Mouse (Mus musculus) frontal cortex, postnatal 10 days (tissue): Measurements from ENCODE around the gene Baiap2.

Experiments
- DNase-seq, 2 experiments: peaks; one replicate each; pipeline ENCODE4 v3.0.0; 2022; ENCODE audit warnings: low spot score in 2 of 2, mixed read lengths in 1 of 2

The Baiap2 gene

DNA sequence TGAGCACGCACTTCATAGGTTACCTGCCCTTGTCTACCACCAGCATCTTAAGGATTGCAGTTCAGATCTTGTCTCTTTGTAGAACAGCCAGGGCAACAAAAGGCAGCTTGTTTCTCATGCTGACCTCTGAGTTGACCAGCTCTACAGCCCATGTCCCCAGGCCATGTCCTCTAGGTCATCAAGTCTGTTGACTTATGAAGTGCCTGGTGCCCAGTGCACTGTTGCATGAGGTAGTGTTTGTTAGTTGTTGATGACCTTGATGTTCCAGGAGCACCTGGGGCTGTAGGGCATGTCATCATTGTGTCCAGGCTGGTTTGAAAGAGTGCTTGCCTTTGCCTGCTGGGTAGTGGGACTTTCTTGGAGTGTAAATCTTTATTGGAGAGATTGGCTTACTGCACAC, 4.9 kb downstream of the Baiap2 start:
- DNase-seq: no peak

DNA sequence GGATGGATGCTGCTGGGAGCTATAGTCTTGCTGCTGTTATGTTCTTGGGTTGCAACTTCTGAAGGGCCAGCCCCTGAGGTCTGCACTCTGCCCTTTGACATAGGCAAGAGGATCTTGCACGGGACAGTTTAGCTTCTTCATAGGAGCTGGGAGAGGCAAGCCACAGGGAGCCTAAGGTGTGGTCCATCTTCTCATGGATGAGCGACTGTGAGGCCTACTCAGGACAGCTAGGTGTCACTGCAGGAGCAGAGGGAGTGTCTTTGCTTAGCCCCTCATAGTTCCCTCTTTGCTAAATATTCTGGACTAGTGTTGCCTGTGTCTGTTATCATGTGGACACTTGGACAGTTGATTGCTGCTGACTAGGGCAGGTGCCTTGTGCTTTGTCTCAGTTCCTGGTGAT, 5.3 kb downstream of the Baiap2 start:
- DNase-seq: no peak

DNA sequence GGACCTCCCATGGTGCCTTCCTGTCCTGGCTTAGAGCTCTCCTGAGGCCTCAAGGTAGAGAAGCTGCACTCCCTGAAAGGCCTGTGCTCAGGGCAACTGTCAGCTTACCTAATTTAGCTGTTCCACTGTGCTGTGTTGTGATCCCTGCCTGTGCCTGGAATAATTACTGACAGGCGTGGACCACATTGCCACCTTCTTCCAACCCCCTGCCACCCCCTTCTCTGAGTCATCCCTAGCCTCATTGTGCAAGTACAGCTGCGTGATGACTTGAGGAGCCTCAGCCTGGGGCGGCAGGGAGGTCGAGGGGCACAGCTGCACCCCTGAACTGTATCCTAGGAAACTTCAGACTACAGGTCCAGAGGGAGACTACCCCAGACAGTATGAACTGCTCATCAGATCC, 5.7 kb downstream of the Baiap2 start:
- no peak for DNase-seq

DNA sequence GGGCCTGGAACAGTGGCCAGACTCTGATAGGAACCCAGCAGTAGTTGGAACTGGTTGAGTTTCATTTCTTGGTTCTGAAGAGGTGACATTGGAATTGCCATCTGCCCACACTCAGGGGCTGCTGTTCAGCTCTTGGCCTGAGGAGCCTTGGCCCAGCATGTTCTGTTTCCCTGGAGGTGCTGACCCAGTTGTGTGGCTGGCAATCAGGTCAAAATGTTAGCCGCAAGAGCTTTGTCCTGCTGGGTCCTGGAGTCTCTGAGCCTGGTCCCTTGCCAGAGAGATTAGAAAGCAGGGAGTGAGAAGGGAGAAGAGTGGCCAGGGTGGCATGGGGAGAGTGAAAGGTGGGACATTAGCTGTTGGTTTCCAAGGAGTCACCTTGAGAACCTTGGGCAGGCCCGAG, 6.2 kb downstream of the Baiap2 start:
- DNase-seq: no peak

DNA sequence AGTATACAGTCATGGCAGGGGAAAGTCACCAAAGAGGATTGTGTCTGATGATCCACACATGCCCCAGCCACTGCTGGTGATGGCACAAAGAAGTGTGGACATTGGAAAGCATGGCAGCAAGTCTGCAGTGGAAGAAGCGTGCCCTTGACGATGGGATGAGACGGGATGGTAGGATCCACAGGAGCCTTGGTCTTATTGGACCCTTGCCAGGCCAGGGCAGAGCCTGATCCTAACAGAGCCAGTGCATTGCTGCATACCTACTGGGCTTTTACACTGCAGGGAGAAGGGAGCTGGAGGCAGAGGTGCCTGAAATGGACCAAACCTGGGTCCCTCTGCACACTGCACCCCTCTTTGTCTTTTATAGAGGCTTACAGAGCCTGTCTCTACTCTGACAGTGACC, 8.0 kb downstream of the Baiap2 start:
- no peak for DNase-seq

DNA sequence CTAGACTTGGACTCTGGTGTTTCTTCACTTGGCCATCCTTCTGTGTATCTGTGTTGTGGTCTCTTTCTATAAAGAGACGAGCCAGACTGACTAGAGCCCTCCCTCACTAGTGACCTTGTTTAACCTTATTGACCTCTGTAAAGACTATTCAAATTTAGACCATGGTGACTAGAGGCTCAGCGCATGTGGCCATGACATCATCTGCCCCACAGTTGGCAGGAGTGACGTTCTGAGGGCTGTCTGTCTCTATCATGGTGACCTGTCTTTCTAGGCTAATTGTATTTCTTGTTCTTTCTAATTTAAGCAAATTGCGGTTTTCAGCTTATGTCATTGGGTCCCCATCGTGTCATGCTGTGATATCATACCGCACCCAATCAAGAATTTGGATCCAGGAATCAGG, 8.8 kb downstream of the Baiap2 start:
- DNase-seq: no peak

DNA sequence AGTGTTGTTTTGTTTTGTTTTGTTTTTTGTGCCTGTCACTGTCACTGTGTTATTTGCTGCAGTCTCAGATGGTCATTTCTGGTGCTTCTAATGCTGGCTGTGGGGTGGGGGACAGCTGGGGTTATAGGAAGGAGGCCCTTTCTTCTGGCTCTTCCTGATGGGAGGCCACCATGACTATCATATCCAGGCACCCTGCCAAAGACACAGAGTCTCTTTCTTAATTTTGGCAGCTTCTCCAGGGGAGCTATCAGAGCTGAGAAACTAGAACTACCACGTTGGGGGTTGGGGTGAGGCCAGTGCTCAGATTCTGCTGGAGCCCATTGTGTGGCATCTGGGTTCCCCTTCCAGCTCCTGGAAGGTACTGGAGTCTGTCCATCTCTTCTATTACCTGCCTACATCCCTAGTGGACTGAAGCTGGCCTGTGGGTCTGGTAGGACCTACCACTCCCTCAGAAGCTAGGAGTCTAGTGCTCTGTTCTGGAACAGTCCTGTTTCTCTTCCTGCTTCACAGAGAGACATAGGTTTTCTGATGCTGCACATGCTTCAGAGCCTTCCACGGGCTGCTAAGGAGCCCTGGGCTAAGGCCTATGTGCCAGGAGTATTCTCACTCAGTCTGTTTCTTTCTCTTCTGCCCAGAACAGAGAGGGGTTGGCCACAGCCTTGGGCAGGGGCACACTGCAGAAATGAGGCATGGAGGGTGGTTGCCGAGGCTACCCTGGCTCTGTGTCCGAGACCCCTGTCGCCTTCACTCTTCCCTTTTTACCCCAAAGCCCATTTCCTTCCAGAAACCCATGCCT, 10.1 kb downstream of the Baiap2 start:
- DNase-seq: no peak

DNA sequence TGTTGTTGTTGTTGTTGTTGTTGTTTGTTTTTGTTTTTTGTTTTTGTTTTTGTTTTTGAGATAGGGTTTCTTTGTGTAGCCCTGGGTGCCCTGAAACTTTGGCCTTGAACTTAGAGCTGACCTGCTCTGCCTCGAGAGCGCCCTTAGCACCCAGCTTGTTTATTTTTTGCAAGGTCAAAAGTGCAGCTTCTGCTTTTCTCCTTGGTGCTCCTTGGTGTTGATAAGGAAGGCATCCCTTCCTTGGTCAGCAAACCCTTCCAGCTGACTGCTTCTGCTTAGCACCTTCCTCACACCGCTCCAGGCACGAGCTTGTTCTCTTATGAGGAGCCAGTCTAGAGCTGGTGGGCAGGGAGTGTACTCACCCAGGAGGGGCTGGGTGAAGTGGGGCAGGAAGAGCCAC, 11.7 kb downstream of the Baiap2 start:
- DNase-seq: no peak

DNA sequence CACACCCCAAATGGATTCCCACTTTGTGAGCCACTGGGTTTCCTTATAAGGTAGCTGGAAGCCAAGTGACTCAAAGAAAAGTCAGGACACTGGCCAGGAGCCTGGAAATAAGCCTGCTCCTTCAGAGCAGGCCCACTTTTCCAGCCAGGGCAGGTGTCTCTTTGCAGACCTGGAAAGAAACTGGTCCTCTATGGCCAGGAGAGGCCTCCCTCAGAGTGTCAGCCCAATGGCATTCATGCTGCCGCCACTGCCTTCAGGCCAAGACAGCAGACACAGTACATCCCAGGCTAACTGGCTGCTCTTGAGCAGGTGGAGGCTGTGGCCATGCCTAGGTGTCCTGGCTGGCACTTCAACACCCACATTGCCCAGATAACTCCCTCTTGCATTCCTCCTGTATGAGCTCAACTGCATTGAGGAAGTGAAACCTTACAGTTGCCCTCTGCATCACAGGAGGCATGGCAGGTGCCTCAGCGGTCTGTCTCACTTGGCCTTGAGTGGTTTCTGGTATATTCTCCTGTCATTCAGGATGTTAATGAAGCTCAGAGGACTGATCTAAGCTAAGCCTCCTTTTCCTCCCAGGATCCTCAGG, 12.3 kb downstream of the Baiap2 start:
- no peak for DNase-seq

DNA sequence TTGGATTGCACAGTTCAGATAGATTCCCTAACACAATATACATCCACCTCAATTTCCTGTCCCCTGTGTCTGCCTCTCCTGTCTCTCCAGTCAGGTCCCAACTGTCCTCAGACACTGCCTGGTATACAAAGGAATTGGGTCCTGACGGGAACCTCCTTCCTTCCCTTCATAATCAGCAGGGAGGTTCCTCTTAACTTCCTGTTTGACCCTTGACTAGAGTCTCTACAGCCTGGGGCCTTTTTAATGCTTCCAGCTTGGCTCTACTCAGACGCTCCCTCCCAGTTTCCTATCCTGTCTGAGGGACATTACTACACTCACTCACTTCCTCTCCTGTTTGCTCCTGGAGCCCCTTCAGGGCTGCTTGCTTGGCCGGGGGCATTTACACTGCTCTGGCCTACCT, 12.9 kb downstream of the Baiap2 start:
- DNase-seq: no peak

DNA sequence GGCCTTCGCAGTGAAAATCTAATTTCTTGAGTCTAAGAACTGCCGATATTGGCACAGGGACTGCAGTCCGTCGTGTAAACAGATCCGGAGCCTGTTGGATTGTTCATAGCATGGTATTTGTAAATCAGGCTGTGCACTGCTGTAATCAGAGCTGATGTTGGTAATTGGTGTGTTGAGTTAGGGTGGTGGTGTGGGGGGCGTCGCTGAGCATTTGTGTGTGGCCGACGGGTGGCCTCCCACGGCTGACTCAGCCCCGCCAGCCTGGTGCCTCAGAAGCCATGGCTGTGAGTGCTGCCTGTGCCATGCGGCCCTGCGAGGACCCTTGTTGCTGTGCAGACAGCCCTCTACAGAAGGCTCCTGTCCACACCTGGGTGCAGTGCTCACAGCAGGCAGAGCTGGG, 14.0 kb downstream of the Baiap2 start:
- no peak for DNase-seq

DNA sequence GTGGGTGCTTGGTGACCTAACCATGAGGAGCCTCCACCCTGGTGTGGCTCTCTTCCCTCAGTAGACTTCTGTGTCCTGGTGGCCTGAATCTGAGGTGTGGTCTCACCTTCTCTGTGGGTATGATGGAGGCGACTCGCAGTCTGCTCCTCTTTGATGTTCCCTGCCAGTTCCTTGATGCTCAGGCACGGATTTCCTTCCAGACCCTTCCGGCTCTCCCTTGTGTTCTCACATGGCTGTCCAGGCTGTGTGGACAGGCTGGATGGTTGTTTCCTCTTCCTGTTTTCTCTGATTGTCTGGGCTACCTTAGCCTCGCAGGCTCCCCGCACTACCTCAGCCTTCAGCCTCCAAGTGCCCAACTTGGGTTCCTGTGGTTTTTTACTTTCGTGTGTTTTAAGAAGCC, 16.3 kb downstream of the Baiap2 start:
- DNase-seq: no peak

DNA sequence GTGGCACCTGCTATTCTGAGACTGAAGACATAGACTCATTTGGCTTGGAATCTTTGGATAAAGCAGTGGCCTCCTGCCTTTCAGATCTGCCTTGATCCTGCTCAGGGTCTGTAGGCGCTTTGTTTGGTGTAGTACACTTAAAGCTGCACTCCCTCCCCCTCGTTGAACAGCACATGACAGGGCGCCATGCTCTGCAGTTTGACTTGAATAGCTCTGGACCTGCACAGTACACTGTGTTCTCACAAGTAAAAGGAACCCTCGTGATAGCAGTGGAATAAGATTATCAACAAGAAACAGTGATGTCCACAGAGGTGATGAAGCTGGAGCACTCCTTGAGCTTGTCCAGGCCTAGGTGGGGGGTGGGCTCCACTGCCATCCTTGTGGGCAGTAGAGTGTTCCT, 17.2 kb downstream of the Baiap2 start:
- no peak for DNase-seq

DNA sequence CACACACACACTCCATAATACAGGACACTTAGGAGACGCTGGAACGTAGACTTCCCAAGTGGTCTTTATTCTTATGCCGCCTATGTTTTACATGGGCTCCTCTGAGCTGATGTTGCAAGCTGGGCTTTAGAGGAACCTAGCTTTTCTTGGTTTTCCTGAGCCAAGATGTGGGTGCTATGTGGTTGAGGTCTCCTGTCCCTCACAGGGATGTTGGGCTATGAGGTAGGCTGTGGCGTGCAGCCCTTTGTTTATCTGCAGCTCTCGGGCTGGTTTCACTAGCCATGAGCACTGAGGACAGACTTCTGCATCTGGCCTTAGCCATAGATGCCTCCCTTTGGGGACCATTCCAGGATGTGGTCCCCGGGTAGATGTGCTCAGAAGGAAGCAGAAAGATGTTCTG, 18.1 kb downstream of the Baiap2 start:
- DNase-seq: no peak

DNA sequence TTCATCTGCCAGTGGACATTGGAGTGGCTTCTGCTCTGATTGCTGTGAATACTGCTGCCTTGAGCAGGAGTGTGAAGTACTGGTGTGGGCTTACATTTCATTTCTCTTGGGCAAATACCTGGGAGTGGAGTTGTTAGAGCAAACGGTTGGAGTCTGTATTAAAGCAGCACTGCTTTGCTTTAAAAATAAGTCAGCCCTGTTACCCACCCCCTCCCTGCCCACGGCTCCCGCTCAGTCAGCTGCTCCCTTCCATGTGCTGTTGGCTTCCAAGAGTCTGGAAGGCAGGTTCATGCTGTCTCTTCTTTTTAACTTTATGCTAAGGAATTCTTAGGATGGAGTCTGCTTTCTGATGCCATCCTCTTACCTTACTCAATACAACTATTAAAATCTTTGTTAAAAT, 18.9 kb downstream of the Baiap2 start:
- no peak for DNase-seq

DNA sequence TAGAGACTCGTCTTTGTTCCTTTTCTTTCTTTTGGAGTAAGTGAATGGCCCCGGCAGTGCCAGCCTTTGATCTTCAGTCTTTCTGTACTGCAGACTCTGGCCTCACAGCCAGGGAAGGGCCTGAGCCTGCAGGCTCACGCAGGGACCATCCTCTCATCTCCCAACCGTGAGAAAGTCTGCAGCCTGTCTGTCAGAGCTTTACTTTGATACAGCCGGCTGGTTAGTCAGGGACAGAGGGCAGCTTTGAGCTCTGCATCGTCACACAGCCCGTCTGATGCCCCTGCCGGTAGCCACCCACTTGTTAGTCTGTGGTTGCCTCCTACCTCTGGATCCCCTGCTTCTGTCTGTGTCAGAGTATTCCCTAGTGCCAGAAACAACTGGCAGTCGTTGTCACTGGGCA, 22.5 kb downstream of the Baiap2 start:
- DNase-seq: no peak

DNA sequence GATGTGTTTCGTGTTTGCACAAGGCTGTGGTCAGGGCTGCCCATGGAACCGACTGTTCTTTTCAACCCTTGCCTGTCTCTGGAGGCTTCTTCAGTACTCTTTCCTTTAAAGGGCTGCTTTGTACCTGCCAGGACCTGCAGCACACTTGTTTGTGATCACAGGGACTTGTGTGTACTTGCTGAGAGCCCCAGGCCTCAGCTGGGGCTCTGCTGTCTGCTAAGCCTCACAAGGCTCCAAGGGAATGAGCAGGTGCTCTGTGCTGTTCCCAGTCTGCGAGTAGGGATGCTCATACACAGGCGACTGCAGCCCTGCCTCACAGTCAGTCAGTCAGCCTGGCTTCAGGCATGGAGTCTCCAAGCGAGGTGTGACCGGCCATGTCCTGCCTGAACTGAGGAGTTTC, 23.7 kb downstream of the Baiap2 start:
- DNase-seq: no peak

DNA sequence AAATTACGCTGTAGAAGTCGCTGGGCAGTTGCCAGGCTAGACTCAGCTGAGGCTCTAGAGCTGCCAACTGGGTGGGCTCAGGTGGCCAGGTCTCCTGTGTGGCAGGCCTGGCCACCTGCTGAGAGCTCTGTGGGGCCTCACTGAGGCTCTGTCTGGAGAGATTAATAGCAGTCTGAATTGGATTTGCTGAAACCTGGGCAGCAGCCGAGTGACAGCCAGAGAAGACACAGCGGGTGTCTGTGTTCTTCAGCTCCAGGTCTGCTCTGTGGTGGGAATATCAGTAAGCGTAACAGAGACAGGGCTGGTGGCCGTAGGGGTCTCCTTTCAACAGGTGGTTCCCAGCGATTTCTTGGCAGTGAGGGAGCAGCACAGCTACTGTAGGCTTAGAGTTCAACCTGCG, 24.8 kb downstream of the Baiap2 start:
- no peak for DNase-seq

DNA sequence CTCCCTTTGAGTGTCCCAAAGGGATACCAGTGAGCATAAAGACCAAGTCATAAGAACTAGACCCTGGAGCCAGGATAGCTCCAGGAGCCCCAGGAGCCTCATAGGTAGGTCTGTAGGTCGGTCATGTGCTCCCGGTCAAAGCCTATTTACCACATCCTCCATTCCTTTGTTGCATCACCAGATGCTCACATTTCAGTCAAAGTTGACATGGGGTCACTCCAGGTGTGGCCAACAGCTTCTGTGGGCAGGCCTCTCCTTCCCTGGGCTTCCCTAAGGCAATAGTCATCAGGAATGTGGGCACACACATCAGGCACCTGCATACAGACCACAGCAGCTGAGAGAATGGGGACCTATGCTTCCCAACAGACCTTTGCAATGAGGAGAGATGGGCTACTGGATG, 25.3 kb downstream of the Baiap2 start:
- no peak for DNase-seq

DNA sequence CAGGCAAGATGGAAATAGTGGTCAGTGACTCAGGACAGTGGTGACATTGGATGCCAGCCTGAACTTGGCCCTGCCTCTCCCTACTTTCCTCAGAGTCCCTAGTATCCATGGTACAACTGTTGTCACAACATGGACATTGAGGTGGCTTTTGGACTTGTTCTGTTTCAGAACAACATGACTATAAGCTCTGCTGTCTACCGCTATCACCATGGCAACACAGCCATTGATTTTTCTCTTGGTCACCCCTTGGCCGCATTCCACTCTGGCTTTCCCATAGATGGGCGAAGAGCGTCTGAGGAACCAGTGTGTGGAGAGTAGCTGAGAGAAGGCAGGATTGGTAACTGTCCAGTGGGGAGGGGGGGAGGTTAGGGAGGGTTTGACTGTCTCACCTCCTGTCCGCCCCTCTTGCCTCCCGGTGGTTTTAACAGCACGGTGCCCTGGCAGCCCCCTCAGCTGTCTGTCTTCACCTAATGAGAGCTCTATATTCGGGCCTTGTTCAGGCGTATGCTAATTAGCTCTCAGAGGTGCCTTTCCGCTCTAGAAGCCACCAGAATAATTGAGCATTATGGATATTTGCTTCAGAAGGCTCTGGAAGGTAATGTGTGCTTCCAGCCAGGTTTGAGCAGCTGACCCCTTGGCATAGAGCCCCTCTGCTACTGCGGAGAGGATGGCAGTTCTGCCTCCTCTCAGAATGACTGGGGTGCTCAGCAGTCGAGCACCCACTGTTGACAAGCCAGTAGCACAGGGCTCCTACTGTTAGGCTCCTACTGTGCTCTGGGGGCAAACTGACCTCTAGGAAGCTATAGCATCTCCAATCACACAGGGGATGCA, 27.7 kb downstream of the Baiap2 start:
- DNase-seq: no peak

DNA sequence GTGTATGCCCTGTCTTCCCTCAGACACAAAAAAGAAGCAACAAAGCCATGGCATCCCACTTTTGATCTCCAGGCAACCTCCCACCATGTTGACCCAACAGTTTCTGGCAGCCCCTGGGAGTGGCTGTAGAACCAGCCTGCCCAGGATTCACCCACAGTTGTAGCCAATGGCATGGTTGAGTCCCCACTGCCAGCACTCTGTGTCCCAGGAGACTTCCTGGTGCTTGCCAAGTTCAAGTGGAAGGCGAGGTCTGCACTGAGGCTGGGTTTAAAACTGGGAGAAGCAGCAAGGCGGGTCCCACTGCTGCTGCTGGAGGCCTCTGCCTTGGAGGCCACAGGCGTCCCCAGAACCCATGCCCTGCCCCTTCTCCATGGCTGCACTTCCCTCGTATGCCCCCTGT, 31.2 kb downstream of the Baiap2 start:
- DNase-seq: no peak

DNA sequence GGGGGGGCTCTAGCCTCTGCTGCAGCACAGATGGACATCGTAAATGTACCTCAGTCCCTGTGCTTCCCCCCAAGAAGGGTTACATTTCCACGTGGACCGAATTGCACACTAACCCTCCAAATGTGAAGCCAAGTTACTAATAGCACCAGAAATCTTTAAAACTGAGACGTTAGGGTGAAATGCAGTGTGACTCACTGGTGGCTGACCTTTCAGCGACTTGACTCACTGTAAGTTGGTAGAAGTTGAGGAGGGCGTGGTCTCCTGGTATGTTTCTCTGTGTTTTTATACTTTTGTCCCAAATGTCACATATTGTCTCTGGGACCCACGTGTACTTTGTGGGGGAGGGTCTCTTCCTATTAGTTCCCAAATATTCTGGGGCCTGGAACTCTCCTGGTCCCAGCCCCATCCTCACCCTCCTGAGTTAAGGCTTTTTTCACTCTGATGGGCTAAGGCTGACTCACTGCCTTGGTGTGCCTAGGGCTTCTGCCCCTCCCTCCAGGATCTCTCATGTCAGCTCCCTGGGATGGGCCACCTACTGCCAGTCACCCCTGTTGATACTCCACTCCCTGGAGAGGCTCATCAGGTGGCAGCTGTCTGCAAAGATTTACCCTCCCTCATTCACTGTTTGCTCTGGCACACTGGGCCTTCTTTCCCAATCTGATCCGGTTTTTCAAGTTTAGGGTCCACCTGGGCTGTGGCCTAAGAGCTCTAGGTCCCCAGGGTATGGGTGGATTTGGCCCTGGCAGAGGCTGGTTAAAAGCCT, 33.4 kb downstream of the Baiap2 start:
- no peak for DNase-seq
